Mouse (Mus musculus) limb, embryonic 14.5 days (tissue): ENCODE measurements around the gene Angpt4. TPM values are rescaled to one million over a fixed set of nuclear protein-coding genes. Genes with fewer than 3 reads are reported as not detected.

Experiments used
- ATAC-seq: fragments of 200-750 bp; cut with Nextera tagmentation; 2 replicates; pipeline ENCODE4 v1.8.0; 2017; ENCODE audit warnings: low read depth, moderate number of reproducible peaks, moderate TSS enrichment; ENCODE audit not compliant: low FRiP score
- DNase-seq: peaks from one replicate; pipeline ENCODE4 v3.0.0-alpha.2; 2015; ENCODE audit warnings: low spot score
- H3K27ac ChIP-seq: fragments of 300-500 bp; sonication (generic); replicated peaks from 2 replicates; pipeline ENCODE4 v1.5.1; 2014; ENCODE audit warnings: low read depth, mild to moderate bottlenecking, low read length, moderate library complexity, mixed read lengths
- H3K27me3 ChIP-seq: fragments of 300-500 bp; sonication (generic); 2 replicates; pipeline ENCODE4 v1.6.1; 2014; ENCODE audit warnings: low read length, mixed read lengths; ENCODE audit not compliant: control insufficient read depth, insufficient read depth
- H3K36me3 ChIP-seq: fragments of 300-500 bp; sonication (generic); 2 replicates; pipeline ENCODE4 v1.6.1; 2014; ENCODE audit warnings: mild to moderate bottlenecking, low read length, moderate library complexity, mixed read lengths; ENCODE audit not compliant: control insufficient read depth, insufficient read depth
- H3K4me1 ChIP-seq: fragments of 300-500 bp; sonication (generic); 2 replicates; pipeline ENCODE4 v1.6.1; 2014; ENCODE audit warnings: antibody characterized with exemption, low read length, mixed read lengths; ENCODE audit not compliant: control insufficient read depth, insufficient read depth
- H3K4me2 ChIP-seq: fragments of 300-500 bp; sonication (generic); replicated peaks from 2 replicates; pipeline ENCODE4 v1.6.1; 2014; ENCODE audit warnings: low read depth, mild to moderate bottlenecking, low read length, moderate library complexity; ENCODE audit not compliant: severe bottlenecking
- H3K4me3 ChIP-seq: fragments of 300-500 bp; sonication (generic); replicated peaks from 2 replicates; pipeline ENCODE4 v1.5.1; 2014; ENCODE audit warnings: low read length
- H3K9ac ChIP-seq: fragments of 300-500 bp; sonication (generic); 2 replicates; pipeline ENCODE4 v1.6.1; 2014; ENCODE audit warnings: mild to moderate bottlenecking, low read depth, low read length, moderate library complexity; ENCODE audit not compliant: severe bottlenecking
- H3K9me3 ChIP-seq: fragments of 300-500 bp; sonication (generic); 2 replicates; pipeline ENCODE4 v1.6.1; 2016; ENCODE audit warnings: low read length; ENCODE audit not compliant: control insufficient read depth
- POLR2A ChIP-seq: fragments of 200-500 bp; IDR thresholded peaks from 2 replicates; pipeline ENCODE4 v1.8.0; 2012; ENCODE audit warnings: inconsistent platforms, mild to moderate bottlenecking, moderate library complexity, borderline replicate concordance; ENCODE audit not compliant: insufficient read depth, insufficient read length; ENCODE audit errors: extremely low read depth
- WGBS: fragments of 180-500 bp; shearing (Covaris S2); extraction: QIAGEN DNeasy Blood & Tissue Kit; methylation state at CpG from one replicate; pipeline ENCODE4 v1.1.7; 2014; 5-methylcytosine and 5-hydroxymethylcytosine counted together
- polyA plus RNA-seq, 2 experiments: library from polyadenylated mRNA; depleted of rRNA in 1 of 2; stranded (reverse) in 1 of 2; unstranded in 1 of 2; fragments of >200 nt; fragmentation: Nextera tagmentation in 1 of 2; extraction: Ambion mirVana in 1 of 2; gene quantifications; 2 replicates each; pipeline versions ENCODE4 v1.2.1 to v1.2.3; 2012 to 2014

Gene Angpt4
- polyA plus RNA-seq, 2 experiments, result 0.36 to 0.59 TPM

GRCm38 (mm10) chr2:151874551-151874950, 36.5 kb upstream of the Angpt4 start:
- no peak for TF ChIP-seq POLR2A
- H3K27me3 ChIP-seq, result no peaks in the 10 kb centered on the region
- H3K4me1 ChIP-seq, result no peaks in the 10 kb centered on the region
- H3K4me3 ChIP-seq, result no peak overlapping the region
- no peak overlapping the region for H3K9ac ChIP-seq
- no peaks in the 10 kb centered on the region for H3K36me3 ChIP-seq
- no peak overlapping the region for H3K27ac ChIP-seq
- no peak overlapping the region for H3K4me2 ChIP-seq
- no peaks in the 10 kb centered on the region for H3K9me3 ChIP-seq
- ATAC-seq (no peak), DNase-seq (no peak)

DNA sequence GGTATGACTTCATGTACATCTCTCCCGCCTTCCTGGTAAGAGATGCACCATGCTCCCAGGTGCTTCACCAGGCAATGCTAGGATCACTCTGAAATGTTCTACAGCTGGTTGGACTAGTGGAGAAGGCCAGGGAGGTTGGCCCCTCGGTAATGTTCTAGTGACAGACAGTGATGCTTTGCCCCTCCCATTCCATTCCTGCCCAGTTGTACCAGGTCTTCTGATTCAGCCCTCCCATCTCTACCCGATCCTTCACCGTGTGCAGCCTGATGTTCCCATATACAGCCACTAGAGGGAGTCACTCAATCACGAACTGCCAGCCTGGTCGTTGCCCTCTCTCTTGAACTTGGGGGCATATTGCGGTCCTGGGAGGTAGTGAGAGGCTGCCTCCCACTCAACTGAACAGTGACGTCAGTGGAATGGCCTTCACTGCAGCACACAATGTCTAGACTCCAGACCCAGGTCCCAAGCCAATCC, 35.0 kb upstream of the Angpt4 start:
- peak; percentile 4 for DNase-seq
- no peaks in the 10 kb centered on the region for H3K4me1 ChIP-seq
- H3K9me3 ChIP-seq, result no peaks in the 10 kb centered on the region
- no peak for TF ChIP-seq POLR2A
- no peaks in the 10 kb centered on the region for H3K36me3 ChIP-seq
- no peak overlapping the region for H3K27ac ChIP-seq
- no peaks in the 10 kb centered on the region for H3K27me3 ChIP-seq
- no peak overlapping the region for H3K4me3 ChIP-seq
- H3K9ac ChIP-seq, result no peak overlapping the region
- H3K4me2 ChIP-seq, result no peak overlapping the region
- peak; percentile 57; the same call in 1 of the 2 replicates for ATAC-seq
- WGBS, result 14% methylated on average over 8 of the region's 8 CpGs

GRCm38 (mm10) chr2:151878645-151879044, 32.4 kb upstream of the Angpt4 start:
- Histone ChIP-seq H3K9me3 (no peaks in the 10 kb centered on the region), H3K4me1 (no peaks in the 10 kb centered on the region), H3K27ac (no peak overlapping the region), H3K4me2 (no peak overlapping the region), H3K4me3 (no peak overlapping the region), H3K9ac (no peak overlapping the region), H3K27me3 (no peaks in the 10 kb centered on the region), H3K36me3 (no peaks in the 10 kb centered on the region)
- no peak for DNase-seq
- ATAC-seq, result peak; percentile 62
- TF ChIP-seq POLR2A, result no peak
- 73% methylated on average over 3 of the region's 3 CpGs for WGBS

DNA sequence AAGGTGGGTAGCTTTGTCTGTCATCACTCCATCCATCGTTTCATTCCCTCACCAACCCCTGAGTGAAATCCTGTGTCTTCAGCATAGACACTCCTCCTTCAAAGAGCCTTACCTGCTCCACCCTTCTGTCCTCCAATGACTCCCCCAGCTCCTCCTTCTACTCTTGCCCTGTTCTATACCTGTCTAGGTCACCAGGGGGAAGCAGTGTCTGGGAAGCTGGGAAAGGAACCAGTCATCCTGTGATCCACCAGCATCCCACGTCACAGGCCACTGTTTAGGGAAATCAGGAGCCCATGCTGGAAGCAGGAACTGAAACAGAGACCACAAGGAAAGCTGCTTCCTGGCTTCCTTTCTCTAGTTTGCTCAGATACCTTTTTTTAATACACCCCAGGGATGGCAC, 31.2 kb upstream of the Angpt4 start:
- DNase-seq, result peak; percentile 4
- TF ChIP-seq POLR2A, result no peak
- Histone ChIP-seq H3K36me3 (no peaks in the 10 kb centered on the region), H3K27me3 (no peaks in the 10 kb centered on the region), H3K9me3 (no peaks in the 10 kb centered on the region), H3K4me3 (no peak overlapping the region), H3K4me1 (no peaks in the 10 kb centered on the region), H3K9ac (no peak overlapping the region), H3K27ac (no peak overlapping the region), H3K4me2 (no peak overlapping the region)
- ATAC-seq, result no peak
- WGBS, result 58% methylated on average over 2 of the region's 2 CpGs

DNA sequence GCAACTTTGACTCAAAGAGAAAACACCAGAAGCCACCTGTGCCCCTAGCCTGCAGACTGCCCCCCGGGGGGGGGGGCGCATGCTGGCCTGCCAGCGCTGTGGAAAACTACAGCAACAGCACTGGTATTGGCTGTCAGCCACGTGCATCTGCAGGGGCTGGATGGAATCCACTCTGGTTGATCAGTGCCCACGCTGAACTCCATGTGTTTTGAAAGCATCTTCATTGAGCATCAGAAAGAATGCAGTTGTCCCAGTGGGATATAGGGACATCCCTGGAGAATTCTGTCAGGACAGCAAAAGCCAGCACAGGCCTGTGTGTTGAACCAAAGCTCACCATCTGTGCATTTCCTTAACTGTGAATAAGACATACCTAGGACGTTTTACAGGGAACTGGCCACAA, 20.0 kb upstream of the Angpt4 start:
- 56% methylated on average over 6 of the region's 6 CpGs for WGBS
- no peaks in the 10 kb centered on the region for H3K27me3 ChIP-seq
- no peaks in the 10 kb centered on the region for H3K36me3 ChIP-seq
- no peaks in the 10 kb centered on the region for H3K9me3 ChIP-seq
- no peak for ATAC-seq
- no peak for DNase-seq
- H3K4me3 ChIP-seq, result no peak overlapping the region
- no peak overlapping the region for H3K4me2 ChIP-seq
- H3K4me1 ChIP-seq, result peaks cover 12% of the 10 kb centered on the region
- no peak for TF ChIP-seq POLR2A
- no peak overlapping the region for H3K9ac ChIP-seq
- H3K27ac ChIP-seq, result no peak overlapping the region

GRCm38 (mm10) chr2:151893122-151893774, 17.8 kb upstream of the Angpt4 start:
- ATAC-seq (no peak), DNase-seq (no peak)
- 52% methylated on average over 15 of the region's 15 CpGs for WGBS
- Histone ChIP-seq H3K27ac (no peak overlapping the region), H3K9me3 (no peaks in the 10 kb centered on the region), H3K27me3 (no peaks in the 10 kb centered on the region), H3K9ac (0 out of 2 replicates have a peak overlapping the region, but pooled peaks have one; percentile 4), H3K36me3 (no peaks in the 10 kb centered on the region), H3K4me3 (no peak overlapping the region), H3K4me2 (no peak overlapping the region), H3K4me1 (peaks cover 12% of the 10 kb centered on the region)
- no peak for TF ChIP-seq POLR2A
